Mouse (Mus musculus) lung, adult 10 weeks (tissue): Measurements from ENCODE around the gene Olfr237-ps1. TPM values are rescaled to one million over a fixed set of nuclear protein-coding genes. Genes with fewer than 3 reads are reported as not detected.

ENCODE experiments used
- polyA plus RNA-seq: library from polyadenylated mRNA; stranded (reverse); fragments of 350-450 nt; fragmentation: Illumina TruSeq; extraction: RNeasy Lipid Tissue Mini Kit (QIAGEN cat#74804); gene quantifications from one replicate; pipeline ENCODE4 v1.2.3, GENCODE M21; 2014; ENCODE audit warnings: low read depth, low replicate concordance; ENCODE audit not compliant: insufficient read depth

Gene Olfr237-ps1
- not detected for polyA plus RNA-seq

DNA sequence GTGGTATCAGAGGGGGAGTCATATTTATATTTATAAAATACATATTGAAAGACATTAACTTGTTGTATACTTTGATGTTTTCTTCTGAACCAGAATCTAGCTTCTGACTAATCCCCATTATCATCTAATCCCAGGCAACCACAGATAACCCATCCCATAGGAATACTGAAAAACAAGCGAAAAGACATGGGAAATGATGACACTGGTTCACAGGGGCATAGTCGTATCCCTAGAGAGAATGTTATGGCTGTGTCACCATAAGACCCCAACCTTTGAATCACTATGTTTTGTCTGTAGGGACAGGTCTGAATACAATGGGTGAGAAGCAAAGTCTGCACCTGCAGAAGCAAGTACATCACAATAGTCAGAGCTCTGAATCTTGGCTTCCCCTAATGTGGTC is at the start of gene Olfr237-ps1:
Gene Olfr237-ps1 (plus strand): TSS at position 301 of the 400 bp plus-strand sequence.

DNA sequence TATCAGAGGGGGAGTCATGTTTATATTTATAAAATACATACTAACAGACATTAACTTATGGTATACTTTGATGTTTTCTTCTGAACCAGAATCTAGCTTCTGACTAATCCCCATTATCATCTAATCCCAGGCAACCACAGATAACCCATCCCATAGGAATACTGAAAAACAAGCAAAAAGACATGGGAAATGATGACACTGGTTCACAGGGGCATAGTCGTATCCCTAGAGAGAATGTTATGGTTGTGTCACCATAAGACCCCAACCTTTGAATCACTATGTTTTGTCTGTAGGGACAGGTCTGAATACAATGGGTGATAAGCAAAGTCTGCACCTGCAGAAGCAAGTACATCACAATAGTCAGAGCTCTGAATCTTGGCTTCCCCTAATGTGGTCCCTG is 40.3 kb upstream of the Olfr237-ps1 start, which contains the start of gene Olfr441:
Gene Olfr441 (plus strand): TSS at position 301 of the 400 bp plus-strand sequence.

DNA sequence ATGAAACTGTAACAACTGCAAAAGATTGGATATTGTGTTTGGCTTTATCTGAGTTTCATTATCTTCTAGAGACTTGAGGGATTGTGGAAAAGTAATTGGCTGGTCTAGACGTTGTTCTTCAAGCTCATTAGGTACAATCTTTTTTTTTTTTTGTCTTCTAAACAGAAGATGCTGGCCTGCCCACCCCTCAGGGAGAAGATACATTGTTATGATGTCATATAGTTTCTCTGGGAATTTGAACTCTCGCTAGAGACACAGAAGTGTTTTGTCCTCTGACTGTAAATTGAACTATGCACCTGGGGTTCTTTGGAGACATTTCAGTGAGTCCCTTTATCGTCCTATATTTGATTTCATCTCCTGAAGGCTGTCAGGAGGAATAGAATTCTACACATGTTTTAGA is 16.6 kb downstream of the Olfr237-ps1 start, which contains the start of gene Olfr437:
Gene Olfr437 (plus strand): TSS at position 301 of the 400 bp plus-strand sequence.

DNA sequence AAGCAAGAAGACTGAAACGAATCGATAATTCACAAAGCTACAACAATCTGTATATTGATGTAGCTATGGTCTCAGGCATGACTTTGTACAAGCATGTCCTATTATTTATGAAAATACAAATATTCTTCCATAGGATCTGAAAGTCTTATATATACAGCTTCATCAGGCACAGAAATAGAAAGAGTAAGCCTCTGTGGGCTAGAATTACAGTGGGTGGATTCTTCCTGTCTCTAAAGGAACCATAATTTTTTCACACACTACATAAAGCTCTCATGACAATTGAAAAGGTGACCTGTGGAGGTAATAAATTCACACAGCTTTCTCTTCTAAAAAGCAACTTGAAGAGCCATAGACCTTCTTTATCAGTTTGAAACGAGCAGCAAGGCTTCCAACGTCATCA is 25.5 kb downstream of the Olfr237-ps1 start, which contains the start of gene Olfr13:
Gene Olfr13 (plus strand): TSS at position 301 of the 400 bp plus-strand sequence.

DNA sequence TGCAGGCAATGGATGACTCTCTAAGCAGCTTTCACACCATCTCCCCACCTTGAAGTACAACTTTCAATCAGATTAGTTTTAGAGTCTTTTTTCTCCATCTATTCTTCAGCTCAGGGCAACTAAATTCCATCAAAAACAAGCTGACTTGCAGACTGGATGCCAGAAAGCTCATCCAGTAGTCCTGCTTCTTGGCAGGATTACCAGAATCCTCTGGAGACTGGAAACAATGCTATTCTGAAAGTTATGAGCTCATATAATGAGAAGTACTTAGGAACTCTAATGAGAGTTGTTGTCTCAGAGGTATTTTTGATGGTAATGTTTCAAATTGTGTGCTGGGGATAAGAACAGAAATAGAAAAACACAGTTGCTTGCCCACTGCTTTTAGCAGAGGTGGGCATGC is 50.4 kb downstream of the Olfr237-ps1 start, which contains the start of gene Olfr435:
Gene Olfr435 (plus strand): TSS at position 366 of the 400 bp plus-strand sequence.

Other genes starting within 250 kb of the Olfr237-ps1 start
- gene Olfr447, start 237.7 kb upstream of the Olfr237-ps1 start, polyA plus RNA-seq, result not detected
- not detected for gene Olfr446, start 225.2 kb upstream of the Olfr237-ps1 start, polyA plus RNA-seq
- not detected for gene Olfr444, start 197.5 kb upstream of the Olfr237-ps1 start, polyA plus RNA-seq
- not detected for gene Olfr441, start 40.2 kb upstream of the Olfr237-ps1 start, polyA plus RNA-seq
- gene Olfr437, start 16.7 kb downstream of the Olfr237-ps1 start, polyA plus RNA-seq, result not detected
- gene Olfr13, start 25.6 kb downstream of the Olfr237-ps1 start, polyA plus RNA-seq, result not detected
- gene Olfr435, start 50.6 kb downstream of the Olfr237-ps1 start, polyA plus RNA-seq, result not detected
- not detected for gene Olfr434, start 66.5 kb downstream of the Olfr237-ps1 start, polyA plus RNA-seq
- not detected for gene Olfr47, start 85.0 kb downstream of the Olfr237-ps1 start, polyA plus RNA-seq
- gene Arhgef5, start 119.0 kb downstream of the Olfr237-ps1 start, polyA plus RNA-seq, result 17.6 TPM
- not detected for gene Nobox, start 163.0 kb downstream of the Olfr237-ps1 start, polyA plus RNA-seq